Mouse (Mus musculus) kidney, adult 2 months (tissue): ENCODE measurements around the gene Dtd2.

Source experiments
- CTCF ChIP-seq: fragments of 200-500 bp; conservative IDR thresholded peaks from 2 replicates; pipeline ENCODE4 v1.5.1; 2011; ENCODE audit warnings: low read depth, mild to moderate bottlenecking, control low read depth, low read length, moderate library complexity, mixed read lengths; ENCODE audit not compliant: insufficient read depth, insufficient read length
- POLR2A ChIP-seq: fragments of 200-500 bp; IDR thresholded peaks from one replicate; pipeline ENCODE4 v1.6.1; 2011; ENCODE audit warnings: low read depth, low read length, control low read depth

- no peak for TF ChIP-seq POLR2A
- peak; percentile 49; the same call in 1 of the 2 replicates for TF ChIP-seq CTCF
These were observed 58.8 kb downstream of the Dtd2 start for GRCm38 (mm10) chr12:51947498-51947945.
